Mouse (Mus musculus) stomach, embryonic 15.5 days (tissue): ENCODE results near the gene Ubxn10. TPM values are rescaled to one million over a fixed set of nuclear protein-coding genes. Genes with fewer than 3 reads are reported as not detected.

ENCODE experiments used
- ATAC-seq: fragments of 200-750 bp; cut with Nextera tagmentation; 2 replicates; pipeline ENCODE4 v1.8.0; 2017; ENCODE audit warnings: low read depth, moderate number of reproducible peaks, moderate TSS enrichment; ENCODE audit not compliant: insufficient read depth, low FRiP score
- H3K27ac ChIP-seq: fragments of 300-500 bp; sonication (generic); 2 replicates; pipeline ENCODE4 v1.5.1; 2015; ENCODE audit warnings: mild to moderate bottlenecking, inconsistent platforms
- H3K27me3 ChIP-seq: fragments of 300-500 bp; sonication (generic); replicated peaks from 2 replicates; pipeline ENCODE4 v1.6.1; 2015; ENCODE audit warnings: inconsistent platforms
- H3K36me3 ChIP-seq: fragments of 300-500 bp; sonication (generic); 2 replicates; pipeline ENCODE4 v1.6.1; 2015; ENCODE audit warnings: inconsistent platforms
- H3K4me1 ChIP-seq: fragments of 300-500 bp; sonication (generic); 2 replicates; pipeline ENCODE4 v1.6.1; 2015; ENCODE audit warnings: inconsistent platforms
- H3K4me2 ChIP-seq: fragments of 300-500 bp; sonication (generic); 2 replicates; pipeline ENCODE4 v1.6.1; 2015; ENCODE audit warnings: mild to moderate bottlenecking, inconsistent platforms
- H3K4me3 ChIP-seq: fragments of 300-500 bp; sonication (generic); replicated peaks from 2 replicates; pipeline ENCODE4 v1.5.1; 2015; ENCODE audit warnings: inconsistent platforms
- H3K9ac ChIP-seq: fragments of 300-500 bp; sonication (generic); 2 replicates; pipeline ENCODE4 v1.6.1; 2015; ENCODE audit warnings: inconsistent platforms
- H3K9me3 ChIP-seq: fragments of 300-500 bp; sonication (generic); 2 replicates; pipeline ENCODE4 v1.6.1; 2016; ENCODE audit warnings: inconsistent platforms
- WGBS: fragments of 180-500 bp; shearing (Covaris S2); methylation state at CpG from one replicate; pipeline ENCODE4 v1.1.7; 2015; 5-methylcytosine and 5-hydroxymethylcytosine counted together
- polyA plus RNA-seq: library from polyadenylated mRNA; unstranded; fragments of >200 nt; fragmentation: Nextera tagmentation; extraction: Ambion mirVana; gene quantifications from 2 replicates; pipeline ENCODE4 v1.2.1, GENCODE M21; 2015

Gene Ubxn10
- polyA plus RNA-seq, 1 experiment from 2014 or later = 1.6 TPM

DNA sequence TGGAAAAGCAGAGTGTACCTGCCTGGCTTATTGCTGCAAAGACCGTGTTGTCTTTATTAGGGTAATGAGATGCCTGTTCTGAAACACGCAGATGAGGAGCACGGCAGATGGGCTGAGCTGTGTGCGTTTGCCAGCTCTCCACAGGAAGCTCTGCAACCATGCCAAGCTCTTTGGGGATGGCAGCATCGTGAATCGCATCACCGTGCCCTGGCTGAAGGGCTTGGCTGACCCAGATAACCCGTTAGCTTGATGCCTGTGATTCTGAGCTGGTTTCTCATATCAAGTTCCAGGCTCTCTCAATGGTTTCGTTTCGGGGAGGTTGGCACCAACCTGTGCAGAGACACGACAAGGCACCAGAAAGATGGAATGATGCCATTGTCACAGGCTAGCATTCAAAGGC is 26.3 kb downstream of the Ubxn10 start:
- H3K4me1 ChIP-seq = peaks cover 2% of the 10 kb centered on the region; the same call in 1 of the 2 replicates
- 87% methylated on average over 11 of the region's 11 CpGs for WGBS
- no peak for ATAC-seq

DNA sequence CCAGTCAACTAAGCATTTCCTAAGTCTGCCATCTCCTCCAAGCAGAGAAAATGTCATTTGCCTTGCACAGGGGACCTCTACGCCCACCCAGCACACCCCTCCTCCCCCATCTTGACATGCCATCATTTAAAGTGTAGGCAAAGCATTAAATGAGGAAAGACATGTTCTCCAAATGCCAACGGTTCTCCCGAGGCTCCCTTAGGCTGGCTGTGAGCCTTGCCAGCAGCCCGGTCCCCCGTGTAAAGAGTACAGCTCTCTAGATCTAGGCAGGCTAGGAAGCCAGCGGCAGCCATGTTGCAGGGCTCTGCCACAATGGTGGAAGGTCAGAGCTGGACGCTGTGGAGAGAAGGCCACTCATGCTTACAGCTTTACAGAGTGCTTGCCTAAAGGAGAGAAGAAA is 27.0 kb downstream of the Ubxn10 start:
- H3K9ac ChIP-seq = no peak overlapping the region
- no peaks in the 10 kb centered on the region for H3K27me3 ChIP-seq
- no peak overlapping the region for H3K4me3 ChIP-seq
- ATAC-seq = no peak
- H3K27ac ChIP-seq = no peak overlapping the region
- 78% methylated on average over 7 of the region's 7 CpGs for WGBS
- no peaks in the 10 kb centered on the region for H3K36me3 ChIP-seq
- no peak overlapping the region for H3K4me2 ChIP-seq
- peaks cover 2% of the 10 kb centered on the region; the same call in 1 of the 2 replicates for H3K4me1 ChIP-seq
- no peaks in the 10 kb centered on the region for H3K9me3 ChIP-seq

More for the DNA sequence above, 26.3 kb downstream of the Ubxn10 start:
- no peaks in the 10 kb centered on the region for H3K27me3 ChIP-seq
- H3K4me3 ChIP-seq = no peak overlapping the region
- H3K36me3 ChIP-seq = no peaks in the 10 kb centered on the region
- H3K4me2 ChIP-seq = no peak overlapping the region
- no peak overlapping the region for H3K27ac ChIP-seq
- no peaks in the 10 kb centered on the region for H3K9me3 ChIP-seq
- no peak overlapping the region for H3K9ac ChIP-seq

DNA sequence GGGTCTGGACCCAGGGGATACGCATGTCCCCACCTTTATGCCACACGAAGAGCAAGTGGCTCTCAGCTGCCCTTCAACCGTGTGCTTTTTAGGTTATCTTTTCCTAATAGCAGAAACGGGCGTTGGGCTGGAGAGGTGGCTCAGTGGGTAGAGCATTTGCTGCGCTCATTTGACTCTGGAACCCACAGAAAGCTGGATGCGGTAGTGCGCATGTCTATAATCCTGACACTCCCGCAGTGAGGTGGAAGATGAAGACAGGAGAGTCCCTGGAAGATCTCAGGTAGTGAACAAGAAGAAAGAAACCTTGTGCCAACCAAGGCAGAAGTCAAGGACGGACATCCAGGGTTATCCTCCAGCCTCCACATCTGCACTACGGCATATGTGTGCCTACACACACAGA is 27.7 kb downstream of the Ubxn10 start:
- Histone ChIP-seq H3K27ac (no peak overlapping the region), H3K27me3 (no peaks in the 10 kb centered on the region), H3K36me3 (no peaks in the 10 kb centered on the region), H3K9me3 (no peaks in the 10 kb centered on the region), H3K9ac (no peak overlapping the region), H3K4me1 (peaks cover 2% of the 10 kb centered on the region; the same call in 1 of the 2 replicates), H3K4me3 (no peak overlapping the region), H3K4me2 (no peak overlapping the region)
- no peak for ATAC-seq
- 84% methylated on average over 11 of the region's 11 CpGs for WGBS

DNA sequence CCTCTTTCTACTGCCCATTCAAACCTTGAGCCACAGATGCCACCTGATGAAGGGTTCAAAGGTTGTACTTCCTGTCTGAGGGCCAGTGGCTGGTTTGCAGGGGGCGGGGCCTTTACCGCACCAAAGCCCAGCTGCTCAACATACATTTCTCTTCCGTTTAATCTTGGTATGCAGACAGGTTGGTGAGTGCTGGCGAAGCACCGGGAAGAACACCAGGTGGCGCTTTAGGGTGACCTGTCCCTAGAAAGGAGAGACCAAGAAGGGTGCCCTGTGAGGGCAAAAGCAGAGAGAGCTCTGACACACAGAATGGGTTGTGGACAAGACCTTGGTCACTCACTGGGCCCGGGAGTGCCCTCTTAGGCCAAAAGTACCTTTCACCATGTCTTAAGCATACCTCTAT is 28.3 kb downstream of the Ubxn10 start:
- Histone ChIP-seq H3K9me3 (no peaks in the 10 kb centered on the region), H3K9ac (no peak overlapping the region), H3K4me2 (no peak overlapping the region), H3K27me3 (no peaks in the 10 kb centered on the region), H3K4me1 (peaks cover 2% of the 10 kb centered on the region; the same call in 1 of the 2 replicates), H3K4me3 (no peak overlapping the region), H3K27ac (no peak overlapping the region), H3K36me3 (no peaks in the 10 kb centered on the region)
- WGBS = 7% methylated on average over 7 of the region's 7 CpGs
- ATAC-seq = no peak

GRCm38 (mm10) chr4:138706620-138707019 is 30.3 kb downstream of the Ubxn10 start:
- no peaks in the 10 kb centered on the region for H3K9me3 ChIP-seq
- no peaks in the 10 kb centered on the region for H3K36me3 ChIP-seq
- WGBS = 92% methylated on average over 8 of the region's 8 CpGs
- no peak overlapping the region for H3K27ac ChIP-seq
- no peak overlapping the region for H3K9ac ChIP-seq
- peaks cover 2% of the 10 kb centered on the region; the same call in 1 of the 2 replicates for H3K4me1 ChIP-seq
- no peak overlapping the region for H3K4me2 ChIP-seq
- H3K27me3 ChIP-seq = no peaks in the 10 kb centered on the region
- no peak for ATAC-seq
- H3K4me3 ChIP-seq = no peak overlapping the region

GRCm38 (mm10) chr4:138704169-138704568 is 32.8 kb downstream of the Ubxn10 start:
- 74% methylated on average over 4 of the region's 4 CpGs for WGBS
- ATAC-seq = no peak
- H3K9ac ChIP-seq = no peak overlapping the region

DNA sequence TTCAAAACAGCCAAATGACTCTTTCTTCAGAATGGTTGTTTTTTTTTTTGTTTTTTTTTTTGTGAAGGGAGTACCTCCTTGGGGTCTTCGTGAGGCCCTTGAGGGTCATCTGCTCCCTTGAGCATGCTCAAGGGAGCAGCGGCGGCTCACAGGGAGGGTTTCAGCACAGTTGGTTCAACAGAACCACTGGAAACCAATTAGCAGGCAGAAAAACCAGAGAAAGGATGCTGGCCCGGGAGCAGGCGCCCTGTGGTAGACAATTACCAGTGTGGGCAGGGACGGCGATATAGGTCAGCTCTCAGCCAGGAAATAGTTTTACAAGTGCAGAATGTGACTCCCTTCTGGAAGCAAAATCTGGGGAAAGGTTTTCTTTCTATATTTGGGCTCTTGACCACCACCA is 33.4 kb downstream of the Ubxn10 start:
- H3K9me3 ChIP-seq = no peaks in the 10 kb centered on the region
- ATAC-seq = no peak

More at GRCm38 (mm10) chr4:138704169-138704568, 32.8 kb downstream of the Ubxn10 start:
- Histone ChIP-seq H3K27ac (no peak overlapping the region), H3K9me3 (no peaks in the 10 kb centered on the region), H3K4me3 (no peak overlapping the region), H3K27me3 (no peaks in the 10 kb centered on the region), H3K36me3 (no peaks in the 10 kb centered on the region), H3K4me2 (no peak overlapping the region), H3K4me1 (peaks cover 2% of the 10 kb centered on the region; the same call in 1 of the 2 replicates)

GRCm38 (mm10) chr4:138702528-138702927 is 34.4 kb downstream of the Ubxn10 start:
- Histone ChIP-seq H3K4me1 (no peaks in the 10 kb centered on the region), H3K27ac (no peak overlapping the region), H3K9me3 (no peaks in the 10 kb centered on the region), H3K27me3 (no peaks in the 10 kb centered on the region), H3K4me2 (no peak overlapping the region), H3K36me3 (no peaks in the 10 kb centered on the region), H3K9ac (no peak overlapping the region), H3K4me3 (no peak overlapping the region)
- no peak for ATAC-seq
- whole genome bisulfite sequencing = 65% methylated on average over 8 of the region's 8 CpGs

More for the DNA sequence above, 33.4 kb downstream of the Ubxn10 start:
- H3K27me3 ChIP-seq = no peaks in the 10 kb centered on the region
- 61% methylated on average over 7 of the region's 7 CpGs for WGBS
- no peak overlapping the region for H3K4me3 ChIP-seq
- no peaks in the 10 kb centered on the region for H3K36me3 ChIP-seq
- H3K4me1 ChIP-seq = no peaks in the 10 kb centered on the region
- H3K4me2 ChIP-seq = no peak overlapping the region
- H3K27ac ChIP-seq = no peak overlapping the region
- H3K9ac ChIP-seq = no peak overlapping the region

DNA sequence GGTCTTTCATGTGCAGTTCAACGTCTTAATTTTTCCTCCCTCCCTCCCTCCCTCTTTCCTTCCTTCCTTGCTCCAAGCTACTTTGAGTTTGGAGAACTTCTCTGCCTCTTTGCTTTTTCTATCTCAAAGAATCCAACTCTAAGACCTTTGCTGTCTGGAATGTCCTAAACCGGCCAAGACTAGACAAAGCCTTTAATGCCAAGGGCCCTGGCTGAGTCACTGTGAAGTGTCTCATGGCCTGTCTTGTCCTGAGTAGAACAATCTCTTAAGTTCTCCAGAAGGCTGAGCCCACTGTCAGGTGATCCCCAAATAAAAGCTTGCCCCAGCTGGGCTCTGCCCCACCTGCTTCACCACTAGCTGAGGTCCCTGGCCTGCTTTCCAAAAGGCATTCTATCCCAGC is 34.9 kb downstream of the Ubxn10 start:
- WGBS = 62% methylated on average over 2 of the region's 2 CpGs
- Histone ChIP-seq H3K36me3 (no peaks in the 10 kb centered on the region), H3K4me2 (no peak overlapping the region), H3K4me1 (no peaks in the 10 kb centered on the region), H3K27me3 (no peaks in the 10 kb centered on the region), H3K9ac (no peak overlapping the region), H3K27ac (no peak overlapping the region), H3K4me3 (no peak overlapping the region), H3K9me3 (no peaks in the 10 kb centered on the region)
- ATAC-seq = no peak

GRCm38 (mm10) chr4:138701111-138701510 is 35.9 kb downstream of the Ubxn10 start:
- Histone ChIP-seq H3K27ac (no peak overlapping the region), H3K4me2 (no peak overlapping the region), H3K9me3 (no peaks in the 10 kb centered on the region), H3K4me3 (no peak overlapping the region), H3K4me1 (no peaks in the 10 kb centered on the region), H3K9ac (no peak overlapping the region), H3K27me3 (no peaks in the 10 kb centered on the region), H3K36me3 (no peaks in the 10 kb centered on the region)
- WGBS = 71% methylated on average over 8 of the region's 8 CpGs
- no peak for ATAC-seq

GRCm38 (mm10) chr4:138700184-138700982 is 36.6 kb downstream of the Ubxn10 start:
- H3K9me3 ChIP-seq = no peaks in the 10 kb centered on the region

GRCm38 (mm10) chr4:138698296-138698695 is 38.7 kb downstream of the Ubxn10 start:
- Histone ChIP-seq H3K27me3 (0 out of 2 replicates have a peak, but pooled peaks cover 3% of the 10 kb centered on the region), H3K27ac (no peak overlapping the region), H3K9me3 (no peaks in the 10 kb centered on the region), H3K4me3 (no peak overlapping the region), H3K36me3 (no peaks in the 10 kb centered on the region), H3K9ac (no peak overlapping the region), H3K4me1 (no peaks in the 10 kb centered on the region), H3K4me2 (no peak overlapping the region)
- ATAC-seq = no peak
- 53% methylated on average over 2 of the region's 2 CpGs for WGBS

More at GRCm38 (mm10) chr4:138700184-138700982, 36.6 kb downstream of the Ubxn10 start:
- Histone ChIP-seq H3K4me3 (no peak overlapping the region), H3K4me2 (no peak overlapping the region), H3K4me1 (no peaks in the 10 kb centered on the region), H3K36me3 (no peaks in the 10 kb centered on the region), H3K9ac (no peak overlapping the region), H3K27ac (no peak overlapping the region), H3K27me3 (no peaks in the 10 kb centered on the region)
- 27% methylated on average over 15 of the region's 15 CpGs for WGBS
- no peak for ATAC-seq
